Mouse (Mus musculus) ES-Bruce4 (cell line): ENCODE data around the gene Nrxn3. TPM values are rescaled to one million over a fixed set of nuclear protein-coding genes. Genes with fewer than 3 reads are reported as not detected.

ENCODE experiments used
- H3K27ac ChIP-seq: 2 replicates; pipeline ENCODE4 v1.5.1; 2012; ENCODE audit warnings: low read length, inconsistent platforms; ENCODE audit not compliant: insufficient read depth
- H3K27me3 ChIP-seq: 2 replicates; pipeline ENCODE4 v1.6.1; 2012; ENCODE audit warnings: mild to moderate bottlenecking, low read length, inconsistent platforms; ENCODE audit not compliant: control insufficient read depth, poor library complexity, insufficient read depth, severe bottlenecking
- H3K36me3 ChIP-seq: 2 replicates; pipeline ENCODE4 v1.6.1; 2012; ENCODE audit warnings: inconsistent platforms, mild to moderate bottlenecking, low read length, moderate library complexity; ENCODE audit not compliant: control insufficient read depth, poor library complexity, insufficient read depth, severe bottlenecking
- H3K4me1 ChIP-seq: one replicate; pipeline ENCODE4 v1.8.1; 2011; ENCODE audit warnings: low read length; ENCODE audit not compliant: control insufficient read depth, insufficient read depth
- H3K4me3 ChIP-seq: 2 replicates; pipeline ENCODE4 v1.5.1; 2011; ENCODE audit warnings: low read depth, mild to moderate bottlenecking, low read length
- H3K9ac ChIP-seq: 2 replicates; pipeline ENCODE4 v1.6.1; 2012; ENCODE audit warnings: low read depth, mild to moderate bottlenecking, inconsistent platforms; ENCODE audit not compliant: poor library complexity, severe bottlenecking
- H3K9me3 ChIP-seq: replicated peaks from 2 replicates; pipeline ENCODE4 v1.6.1; 2012; ENCODE audit warnings: mild to moderate bottlenecking, low read length, inconsistent platforms; ENCODE audit not compliant: control insufficient read depth, poor library complexity, insufficient read depth, severe bottlenecking
- CTCF ChIP-seq: IDR thresholded peaks from one replicate; pipeline ENCODE4 v1.8.1; 2011; ENCODE audit warnings: low read depth, low read length
- EP300 ChIP-seq: IDR thresholded peaks from 2 replicates; pipeline ENCODE4 v1.6.1; 2011; ENCODE audit warnings: low read depth, low read length; ENCODE audit not compliant: insufficient read depth
- POLR2A ChIP-seq: IDR thresholded peaks from one replicate; pipeline ENCODE4 v1.8.1; 2011; ENCODE audit warnings: low read length; ENCODE audit not compliant: insufficient read depth
- polyA plus RNA-seq: library from polyadenylated mRNA; stranded (reverse); fragments of >200 nt; gene quantifications from 2 replicates; pipeline ENCODE4 v1.2.4, GENCODE M21; 2011; ENCODE audit warnings: low read depth; ENCODE audit not compliant: missing spikeins, insufficient read depth, insufficient read length

Gene Nrxn3
- polyA plus RNA-seq, 1 experiment, result not detected

- Histone ChIP-seq H3K9me3 (no peaks in the 10 kb centered on the region), H3K27ac (no peak overlapping the region), H3K36me3 (no peaks in the 10 kb centered on the region), H3K4me3 (no peak overlapping the region), H3K27me3 (no peaks in the 10 kb centered on the region), H3K9ac (no peak overlapping the region), H3K4me1 (no peaks in the 10 kb centered on the region)
- TF ChIP-seq POLR2A (no peak), EP300 (no peak), CTCF (no peak)
Observed at GRCm38 (mm10) chr12:90202501-90202900, 1479.8 kb downstream of the Nrxn3 start.

- TF ChIP-seq CTCF (no peak), EP300 (no peak), POLR2A (no peak)
- no peak overlapping the region for H3K27ac ChIP-seq
- no peaks in the 10 kb centered on the region for H3K4me1 ChIP-seq
- no peaks in the 10 kb centered on the region for H3K9me3 ChIP-seq
- H3K9ac ChIP-seq, result no peak overlapping the region
- no peaks in the 10 kb centered on the region for H3K36me3 ChIP-seq
- H3K27me3 ChIP-seq, result no peaks in the 10 kb centered on the region
- H3K4me3 ChIP-seq, result no peak overlapping the region
Observed at GRCm38 (mm10) chr12:90211410-90211809, 1488.7 kb downstream of the Nrxn3 start.

GRCm38 (mm10) chr12:90217060-90217459 lies 1494.4 kb downstream of the Nrxn3 start:
- Histone ChIP-seq H3K36me3 (no peaks in the 10 kb centered on the region), H3K27ac (no peak overlapping the region), H3K9ac (no peak overlapping the region), H3K27me3 (no peaks in the 10 kb centered on the region), H3K9me3 (no peaks in the 10 kb centered on the region), H3K4me3 (no peak overlapping the region), H3K4me1 (no peaks in the 10 kb centered on the region)
- no peak for TF ChIP-seq POLR2A
- no peak for TF ChIP-seq EP300
- TF ChIP-seq CTCF, result no peak

GRCm38 (mm10) chr12:90229062-90229461 lies 1506.4 kb downstream of the Nrxn3 start:
- TF ChIP-seq CTCF (no peak), EP300 (no peak), POLR2A (no peak)
- no peaks in the 10 kb centered on the region for H3K4me1 ChIP-seq
- no peaks in the 10 kb centered on the region; the same call in 1 of the 2 replicates for H3K27me3 ChIP-seq

GRCm38 (mm10) chr12:90236093-90236492 lies 1513.4 kb downstream of the Nrxn3 start:
- Histone ChIP-seq H3K36me3 (no peaks in the 10 kb centered on the region), H3K27ac (no peak overlapping the region), H3K9ac (no peak overlapping the region), H3K27me3 (no peaks in the 10 kb centered on the region; the same call in 1 of the 2 replicates), H3K4me1 (no peaks in the 10 kb centered on the region), H3K4me3 (no peak overlapping the region), H3K9me3 (no peaks in the 10 kb centered on the region)
- no peak for TF ChIP-seq POLR2A
- TF ChIP-seq CTCF, result no peak
- TF ChIP-seq EP300, result no peak

More at GRCm38 (mm10) chr12:90229062-90229461, 1506.4 kb downstream of the Nrxn3 start:
- H3K4me3 ChIP-seq, result no peak overlapping the region
- no peak overlapping the region for H3K27ac ChIP-seq
- no peak overlapping the region for H3K9ac ChIP-seq
- H3K36me3 ChIP-seq, result no peaks in the 10 kb centered on the region
- no peaks in the 10 kb centered on the region for H3K9me3 ChIP-seq

GRCm38 (mm10) chr12:90260301-90260700 lies 1537.6 kb downstream of the Nrxn3 start:
- H3K4me1 ChIP-seq, result no peaks in the 10 kb centered on the region
- no peak for TF ChIP-seq CTCF
- TF ChIP-seq EP300, result no peak
- no peak for TF ChIP-seq POLR2A

More at GRCm38 (mm10) chr12:90260301-90260700, 1537.6 kb downstream of the Nrxn3 start:
- Histone ChIP-seq H3K27ac (no peak overlapping the region), H3K27me3 (no peaks in the 10 kb centered on the region; the same call in 1 of the 2 replicates), H3K9me3 (no peaks in the 10 kb centered on the region), H3K4me3 (no peak overlapping the region), H3K36me3 (no peaks in the 10 kb centered on the region), H3K9ac (no peak overlapping the region)
